Mouse (Mus musculus) neutrophil, adult 5-6 weeks (primary cell): ENCODE measurements at regions not wholly inside any gene's neighbourhood (a gene's known extent, or its start where the extent isn't known, plus 50 kb on each side); places are given as distances from the start of the nearest gene placed in this dataset.
"Not testable (repeated sequence)": the region's sequence is repeated elsewhere in the genome, so short reads cannot be mapped to it uniquely, and the experiment has no call there.

ENCODE experiments used
- ATAC-seq: fragments of 151-379, 151-347 bp; 2 replicates; pipeline ENCODE4 v1.8.0; 2017; ENCODE audit warnings: mild to moderate bottlenecking, moderate TSS enrichment; ENCODE audit not compliant: insufficient number of reproducible peaks, poor library complexity, low FRiP score, severe bottlenecking; ENCODE audit errors: extremely low read depth

DNA sequence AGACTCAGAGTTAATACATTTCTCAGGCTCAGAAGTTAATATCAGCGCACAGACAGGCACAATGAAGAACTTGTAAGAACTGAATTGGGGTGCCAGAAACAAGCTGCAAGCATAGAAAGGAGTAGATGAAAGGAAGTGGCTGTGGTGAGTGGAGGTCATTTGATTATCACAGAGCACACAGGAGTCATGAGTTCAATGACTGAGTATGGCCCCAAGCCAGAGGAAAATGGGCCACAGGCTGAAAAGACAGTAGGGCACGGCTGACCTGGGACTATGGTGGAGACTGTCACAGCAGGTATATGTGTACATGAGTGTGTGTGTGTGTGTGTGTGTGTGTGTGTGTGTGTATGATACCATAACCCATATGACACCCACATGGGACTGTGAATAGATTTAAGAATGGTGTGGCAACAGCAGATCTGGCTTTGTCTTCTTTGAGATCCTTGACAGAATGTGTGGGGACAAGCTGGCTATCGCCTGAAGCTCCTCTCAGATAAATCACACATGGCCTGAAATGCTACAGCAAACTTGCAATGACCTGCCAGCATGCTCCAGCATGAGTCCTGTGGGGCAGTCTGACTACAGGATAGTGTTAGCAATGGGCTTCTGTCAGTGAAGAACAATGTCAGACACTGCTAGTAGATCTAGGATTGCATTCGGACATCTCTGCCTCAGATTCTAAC lies 101.5 kb upstream of the Atp1b1 start:
- no peak for ATAC-seq

DNA sequence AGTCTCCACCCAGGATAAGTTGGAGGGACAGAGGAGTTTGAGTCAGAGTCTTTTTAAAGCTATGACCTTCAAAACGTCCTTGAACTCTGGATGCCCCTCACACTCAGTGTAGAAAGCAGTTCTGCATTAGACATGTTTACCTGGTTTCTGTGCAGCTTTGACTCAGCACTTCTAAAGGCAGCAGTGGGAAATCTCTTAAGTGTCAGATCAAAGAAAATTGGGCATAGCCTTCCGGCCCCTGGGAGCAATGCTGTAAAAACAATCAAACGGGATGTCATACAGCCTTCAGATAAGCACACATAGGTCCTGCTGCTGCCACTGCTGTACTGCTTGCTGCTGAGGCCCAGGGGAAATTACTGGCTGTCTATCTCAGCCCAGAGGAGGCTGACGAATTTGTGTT lies 94.5 kb upstream of the Atp1b1 start:
- ATAC-seq, result no peak

DNA sequence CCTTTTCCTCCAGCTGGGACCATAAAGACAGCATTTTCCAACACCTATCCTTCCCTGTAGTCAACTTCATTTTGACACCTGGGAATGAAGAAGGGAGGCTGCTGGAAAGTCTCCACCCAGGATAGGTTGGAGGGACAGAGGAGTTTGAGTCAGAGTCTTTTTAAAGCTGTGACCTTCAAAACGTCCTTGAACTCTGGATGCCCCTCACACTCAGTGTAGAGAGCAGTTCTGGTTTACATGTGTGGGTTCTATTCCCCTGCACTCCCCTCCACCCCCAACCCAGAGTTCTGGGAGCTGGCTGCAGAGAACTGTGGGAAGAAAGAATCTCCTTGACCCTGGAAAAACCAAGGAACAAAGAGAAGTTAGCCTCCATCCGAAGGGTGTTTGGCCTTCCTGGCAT lies 92.9 kb upstream of the Atp1b1 start:
- ATAC-seq, result no peak

DNA sequence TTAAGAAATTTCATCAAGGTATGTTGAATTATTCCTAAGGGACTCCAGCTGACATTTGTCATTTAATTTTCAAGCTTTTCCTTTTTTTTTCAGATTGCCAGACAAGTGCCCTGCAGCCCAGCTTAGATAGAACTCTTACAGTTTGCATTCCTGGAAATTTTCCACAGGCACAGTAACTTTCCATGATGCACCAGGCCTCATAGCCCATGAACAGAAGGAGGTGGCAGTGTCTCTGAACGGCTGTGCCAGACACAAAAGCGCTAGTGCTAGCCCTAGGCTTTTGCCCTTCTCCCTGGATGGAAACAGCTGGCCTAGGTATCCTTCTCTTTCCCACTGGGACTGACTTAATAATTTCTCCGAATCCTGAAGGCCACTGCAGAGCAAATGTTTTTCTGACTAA lies 92.4 kb upstream of the Atp1b1 start:
- no peak for ATAC-seq

DNA sequence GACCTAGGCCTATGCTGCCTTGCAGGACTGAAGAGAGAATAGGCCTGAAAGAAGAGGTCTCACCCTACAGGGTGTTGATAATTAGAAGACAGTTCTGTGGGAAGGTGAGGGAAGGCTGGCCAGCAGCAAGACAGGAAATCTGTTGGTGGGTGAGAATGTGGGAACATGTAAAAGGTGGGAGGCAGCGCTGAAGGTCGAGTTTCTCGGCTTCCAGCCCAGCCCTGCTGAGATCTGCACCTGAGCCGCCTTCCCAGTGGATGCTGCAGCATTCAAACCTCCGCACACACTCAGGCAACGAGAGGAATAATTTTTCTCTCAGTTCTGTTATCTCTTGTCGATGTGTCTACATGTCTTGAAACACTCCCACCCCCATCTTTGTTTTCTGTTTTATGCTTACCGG lies 89.9 kb upstream of the Atp1b1 start:
- ATAC-seq, result no peak

DNA sequence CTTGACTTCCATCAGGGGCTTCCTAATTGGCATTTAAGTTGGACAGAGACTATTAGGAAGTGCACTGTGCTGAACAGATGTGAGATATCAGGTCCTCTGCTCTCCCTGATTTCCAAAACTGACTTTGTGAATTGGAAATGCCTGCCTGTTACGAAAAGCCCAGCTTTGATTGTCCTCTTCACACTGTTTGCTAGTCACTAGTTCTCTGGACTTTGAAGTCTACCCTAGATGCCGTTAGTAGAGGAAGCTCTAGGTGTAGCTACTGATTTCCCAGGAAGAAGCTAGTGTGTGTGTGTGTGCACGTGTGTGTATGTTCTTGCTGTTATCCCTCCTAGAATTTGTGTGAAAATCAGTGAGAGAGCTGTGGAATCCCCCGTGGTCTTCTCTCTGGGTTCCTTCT lies 87.7 kb upstream of the Atp1b1 start:
- ATAC-seq, result no peak

DNA sequence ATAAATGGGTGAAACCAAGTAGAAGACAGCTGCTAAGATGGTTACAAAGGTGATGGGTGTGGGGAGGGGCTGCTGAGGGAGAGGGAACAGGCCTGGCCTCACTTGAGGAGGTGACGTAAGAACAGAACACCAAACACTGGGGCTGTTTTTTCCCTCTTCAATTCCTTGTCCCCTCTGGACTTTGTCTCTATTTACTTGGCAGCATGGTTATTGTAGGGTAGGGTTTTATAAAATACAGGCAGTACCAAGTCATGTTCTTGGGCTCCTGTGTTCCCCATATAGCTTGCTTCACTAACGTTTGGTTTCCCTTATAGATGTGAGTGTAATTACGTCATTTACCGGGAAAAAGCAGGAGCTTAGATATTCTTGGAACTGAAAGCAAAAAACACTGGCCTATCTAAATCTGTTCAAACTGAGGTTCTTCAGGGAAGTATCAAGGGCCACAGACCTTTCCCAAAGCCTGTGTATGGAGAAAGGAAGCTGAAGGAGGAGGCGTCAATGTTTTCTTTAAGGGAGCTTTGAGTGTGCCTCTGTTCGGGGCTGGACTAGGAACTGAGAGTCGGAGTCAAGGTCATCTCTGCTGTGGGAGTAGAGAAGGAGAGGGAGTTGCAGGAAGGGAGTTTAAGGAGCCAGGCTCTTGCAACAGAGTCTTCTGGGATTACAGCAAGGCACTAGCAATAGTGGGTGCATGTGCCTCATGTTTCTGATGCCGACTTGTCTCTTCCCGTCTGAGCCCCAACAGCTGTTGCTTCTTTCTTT lies 85.1 kb upstream of the Atp1b1 start:
- no peak for ATAC-seq

DNA sequence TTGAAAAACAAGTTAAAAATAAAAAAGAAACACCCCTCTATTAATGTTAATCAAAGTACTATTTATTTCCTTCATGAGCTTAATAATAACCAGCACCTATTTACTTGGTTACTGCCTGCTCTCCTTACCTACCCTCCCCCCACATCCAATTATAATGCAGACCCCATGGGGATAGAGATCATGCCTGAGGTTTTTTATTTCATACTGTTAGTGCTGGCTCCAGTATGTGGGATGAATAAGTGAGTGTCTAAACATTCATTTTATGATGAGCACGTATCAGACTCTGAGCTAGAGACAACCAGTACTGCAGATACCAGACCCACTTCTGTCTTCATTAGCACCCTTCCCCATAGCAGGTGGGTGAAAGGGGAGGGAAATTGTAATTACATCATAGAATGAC lies 83.6 kb upstream of the Atp1b1 start:
- no peak for ATAC-seq

DNA sequence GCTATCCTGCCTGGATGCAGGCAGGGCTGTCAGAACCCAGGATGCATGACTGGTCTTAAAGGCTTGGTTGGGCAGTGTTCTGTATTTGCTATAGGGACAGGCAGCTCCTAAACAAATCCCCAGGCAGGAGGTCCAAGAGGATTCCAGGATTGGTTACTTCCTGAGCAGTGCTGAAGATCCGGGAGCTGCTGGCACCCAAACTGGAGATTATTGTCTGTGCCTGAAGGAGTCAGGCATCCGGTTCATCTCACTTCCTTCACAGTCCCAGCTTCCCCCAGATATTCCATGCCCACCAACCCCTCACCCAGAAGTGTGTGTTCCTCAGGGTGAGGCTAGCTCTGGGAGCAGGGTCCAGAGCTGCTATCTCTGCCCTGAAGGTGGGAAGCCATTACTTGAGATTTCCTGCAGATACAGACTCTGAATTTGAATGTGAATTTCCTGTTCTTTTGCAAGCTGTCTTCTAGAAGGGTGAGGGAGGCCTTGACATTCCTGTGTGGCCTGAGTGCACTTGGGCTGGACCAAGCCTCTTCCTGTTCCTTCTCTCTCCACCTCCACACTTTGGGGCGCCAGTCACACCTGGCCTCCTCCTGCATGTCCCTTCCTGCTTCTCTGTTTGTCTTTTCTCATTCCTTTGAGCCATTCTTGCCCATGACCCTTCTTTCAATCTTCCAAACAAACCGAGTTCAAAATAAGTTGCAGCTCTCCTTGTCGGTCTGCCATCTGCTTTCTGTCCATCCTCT lies 80.3 kb upstream of the Atp1b1 start:
- ATAC-seq, result no peak

DNA sequence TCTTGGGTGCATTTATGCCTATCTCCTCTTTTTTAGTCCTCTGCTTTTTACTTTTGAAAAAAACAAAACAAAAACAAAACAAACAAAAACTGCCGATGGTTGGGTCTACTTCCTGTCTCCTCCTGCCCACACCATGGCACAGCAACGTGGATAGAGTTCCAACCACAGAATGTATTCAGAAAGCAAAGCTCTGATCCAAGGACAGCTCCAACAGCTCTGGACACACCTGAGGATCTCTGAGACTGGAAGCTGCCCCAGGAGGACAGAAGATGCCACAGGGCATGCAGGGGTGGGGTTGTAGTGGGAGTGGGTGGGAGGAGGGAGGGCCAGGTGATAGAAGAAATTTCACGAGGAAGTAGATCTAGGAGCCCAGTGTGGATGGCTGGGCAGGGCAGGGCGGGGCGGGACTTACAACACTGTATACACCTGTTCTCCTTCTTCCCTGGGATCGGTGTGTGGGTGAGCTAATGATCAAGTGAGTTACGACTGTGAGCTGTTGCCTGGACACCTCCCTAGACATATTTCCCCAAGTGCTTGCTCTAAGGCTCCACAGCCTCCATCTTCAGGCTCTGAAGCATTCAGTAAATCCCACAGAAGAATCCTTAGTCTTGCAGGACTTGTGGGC lies 79.3 kb upstream of the Atp1b1 start:
- ATAC-seq, result no peak

DNA sequence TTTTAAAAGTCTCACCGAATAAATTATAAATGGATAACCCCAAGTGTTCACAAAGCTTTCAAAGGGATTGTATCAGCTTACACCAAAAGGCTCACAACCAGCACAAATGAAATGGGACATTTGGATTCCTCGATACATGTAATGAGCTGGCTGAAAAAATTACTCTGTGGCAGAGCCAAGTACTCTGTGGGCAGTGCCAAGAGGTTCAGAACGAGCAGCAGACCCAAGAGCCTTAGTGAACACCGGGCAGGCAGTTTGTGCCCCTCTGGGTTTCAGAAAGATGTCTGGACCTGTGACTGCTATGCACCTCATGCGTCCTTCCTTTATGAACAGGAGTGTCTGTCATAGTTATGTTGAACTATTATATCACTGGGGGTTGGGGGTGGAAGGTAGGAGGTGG lies 74.0 kb upstream of the Atp1b1 start:
- ATAC-seq, result no peak

DNA sequence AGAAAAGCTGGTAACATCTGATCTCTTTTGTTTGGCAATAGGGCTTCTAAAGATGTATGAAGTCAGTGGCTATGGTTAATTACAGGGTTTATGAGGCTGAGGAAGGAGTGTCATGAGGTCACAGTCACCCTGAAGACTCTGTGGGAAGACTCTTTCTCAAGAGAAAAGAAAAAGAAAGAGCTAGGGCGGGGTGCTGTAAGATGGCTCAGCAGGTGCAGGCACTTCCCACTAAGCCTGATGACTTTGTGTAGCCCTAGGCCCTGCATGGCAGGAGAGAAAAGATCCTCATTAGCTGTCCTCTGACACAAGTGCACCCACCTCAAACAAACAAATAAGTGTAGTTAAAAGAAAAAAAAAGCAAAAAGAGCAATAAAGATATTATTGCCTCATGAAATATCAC lies 73.6 kb upstream of the Atp1b1 start:
- ATAC-seq, result no peak

DNA sequence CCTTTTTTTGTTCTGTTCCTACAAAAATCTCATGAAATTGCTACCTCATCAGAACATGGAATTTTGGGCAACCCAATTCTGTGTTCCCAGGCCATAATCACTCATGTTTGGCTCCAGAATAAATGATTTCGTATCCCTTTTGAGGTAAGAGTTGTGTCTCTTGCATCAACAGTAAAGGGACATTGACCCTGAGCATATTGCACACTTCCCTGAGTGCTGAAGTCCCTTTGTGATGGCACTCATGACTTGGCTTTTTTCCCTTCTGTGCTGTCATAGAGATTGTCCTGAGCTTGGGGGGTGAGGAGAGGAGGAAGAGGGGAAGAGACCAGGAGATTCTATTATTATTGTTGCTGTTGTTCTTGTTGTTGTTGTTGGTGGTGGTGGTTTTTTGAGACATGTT lies 68.6 kb upstream of the Atp1b1 start:
- ATAC-seq, result no peak

DNA sequence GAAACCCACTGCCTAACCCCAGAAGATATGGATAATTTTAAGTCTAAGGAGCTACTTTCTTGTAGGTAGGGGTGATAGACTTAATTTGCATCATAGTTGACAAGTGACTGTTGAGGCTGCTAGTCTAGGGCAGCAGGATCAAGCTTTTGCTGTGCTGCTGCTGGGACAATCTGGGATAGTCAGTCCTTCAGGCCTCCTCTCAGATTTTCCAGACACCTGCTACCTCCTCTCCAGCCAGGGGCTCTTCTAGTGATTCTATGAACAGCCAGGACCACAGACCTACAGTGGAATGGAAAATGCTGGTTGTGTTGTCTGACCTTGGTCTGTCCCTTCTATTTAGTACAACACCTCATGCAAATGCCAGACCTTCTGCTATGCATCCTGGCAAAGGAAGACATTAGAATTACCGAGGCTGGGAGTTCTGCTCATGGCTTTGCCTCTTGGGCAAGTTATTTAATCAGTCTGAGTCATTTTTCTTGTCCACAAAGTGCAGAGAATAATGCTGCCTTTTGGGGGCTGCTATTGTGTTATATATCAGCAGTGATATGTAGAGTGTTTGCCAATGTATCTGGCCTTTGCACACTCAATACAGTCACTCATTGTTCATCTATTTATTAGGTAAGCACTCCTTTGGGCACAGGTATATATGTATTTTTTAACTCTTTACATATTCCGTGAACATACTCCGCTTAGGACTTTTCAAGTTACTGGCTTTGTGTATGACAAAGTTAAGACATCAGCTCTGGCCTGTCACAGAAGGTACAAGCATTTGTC lies 64.4 kb upstream of the Atp1b1 start:
- ATAC-seq, result no peak

DNA sequence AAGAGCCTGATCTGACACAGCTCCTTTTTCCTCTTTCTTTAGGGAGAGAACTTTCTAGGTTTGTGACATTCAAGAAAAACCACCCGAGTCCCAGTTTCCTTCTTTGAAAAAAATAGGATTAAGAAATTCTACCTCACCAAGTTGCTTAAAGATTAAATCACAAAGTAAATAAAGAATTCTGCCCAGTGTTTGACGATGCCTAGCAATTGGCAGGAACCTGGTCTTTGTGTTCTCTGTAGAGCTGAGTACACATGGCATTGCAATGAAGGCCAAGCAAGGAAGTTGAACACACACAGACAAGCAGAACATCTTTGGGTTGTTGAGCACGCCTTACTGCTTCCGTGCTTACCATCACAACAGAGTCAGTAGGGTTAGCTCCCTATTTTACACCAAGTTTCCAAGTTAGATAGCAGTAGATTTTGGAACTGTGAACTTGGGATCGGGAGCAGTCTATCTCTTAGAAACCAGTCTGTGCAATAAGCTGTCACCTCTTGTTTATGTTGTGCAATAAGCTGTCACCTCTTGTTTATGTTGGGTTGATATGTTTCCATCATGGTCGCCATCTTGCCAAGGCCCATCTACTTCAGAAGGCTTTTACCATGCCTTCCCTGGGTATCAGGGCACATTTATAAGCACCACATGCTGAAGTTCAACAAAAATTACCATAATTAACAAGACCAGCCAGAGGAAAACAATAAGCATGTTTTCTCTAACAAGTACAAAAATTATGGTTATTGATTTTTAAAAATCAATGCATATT lies 63.4 kb upstream of the Atp1b1 start:
- ATAC-seq, result no peak

DNA sequence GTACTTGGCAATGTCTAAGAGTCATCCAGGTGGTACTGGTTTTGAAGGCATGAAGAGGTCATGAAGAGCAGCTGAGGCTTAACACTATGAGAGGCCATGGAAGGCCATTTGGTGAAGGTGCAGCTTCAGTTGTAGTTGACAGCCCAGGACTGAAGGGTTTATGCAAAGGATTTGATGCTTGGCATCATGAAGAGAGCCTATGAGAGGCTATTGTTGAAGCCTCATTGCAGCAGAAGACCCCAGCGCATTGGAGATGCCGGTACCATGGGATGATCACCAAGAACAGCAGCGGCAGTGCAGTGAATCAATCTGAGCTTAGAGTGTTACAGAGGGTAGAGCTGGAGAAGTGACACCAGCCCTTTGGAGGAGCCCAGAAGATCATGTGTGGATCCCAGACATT lies 60.7 kb upstream of the Atp1b1 start:
- ATAC-seq, result no peak

DNA sequence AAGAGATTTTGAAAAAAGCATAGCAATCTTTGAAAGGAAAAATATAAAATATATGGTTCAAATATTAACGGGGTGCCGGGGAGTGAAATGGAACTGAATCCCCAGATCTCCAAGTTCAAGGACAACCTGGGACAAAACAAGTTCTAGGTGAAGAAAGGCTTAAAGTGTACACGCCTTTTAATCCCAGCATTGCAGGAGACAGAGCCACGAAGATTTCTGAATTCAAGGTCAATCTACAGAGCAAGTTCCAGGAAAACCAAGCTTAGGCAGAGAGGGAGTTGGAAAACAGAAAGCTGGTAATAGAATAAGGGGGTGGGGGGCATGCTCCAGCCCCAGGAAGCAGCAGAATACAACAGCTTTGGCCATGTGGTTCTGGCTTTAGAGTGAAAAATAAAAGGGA lies 60.2 kb upstream of the Atp1b1 start:
- no peak for ATAC-seq

DNA sequence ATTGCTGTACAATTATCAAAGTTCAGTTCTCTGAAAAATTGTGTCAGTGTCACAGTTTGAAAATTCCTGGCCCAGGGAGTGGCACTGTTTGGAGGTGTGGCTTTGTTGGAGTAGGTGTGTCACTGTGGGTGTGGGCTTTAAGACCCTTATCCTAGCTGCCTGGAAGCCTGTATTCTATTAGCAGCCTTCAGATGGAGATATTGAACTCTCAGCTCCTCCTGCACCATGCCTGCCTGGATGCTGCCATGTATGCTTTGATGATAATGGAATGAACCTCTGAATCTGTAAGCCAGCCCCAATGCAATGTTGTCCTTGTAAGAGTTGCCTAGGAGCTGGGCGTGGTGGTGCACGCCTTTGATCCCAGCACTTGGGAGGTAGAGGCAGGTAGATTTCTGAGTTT lies 59.2 kb upstream of the Atp1b1 start:
- not testable (repeated sequence) for ATAC-seq
